Mouse (Mus musculus): Measurements from ENCODE around the gene Ccdc15.

DNA sequence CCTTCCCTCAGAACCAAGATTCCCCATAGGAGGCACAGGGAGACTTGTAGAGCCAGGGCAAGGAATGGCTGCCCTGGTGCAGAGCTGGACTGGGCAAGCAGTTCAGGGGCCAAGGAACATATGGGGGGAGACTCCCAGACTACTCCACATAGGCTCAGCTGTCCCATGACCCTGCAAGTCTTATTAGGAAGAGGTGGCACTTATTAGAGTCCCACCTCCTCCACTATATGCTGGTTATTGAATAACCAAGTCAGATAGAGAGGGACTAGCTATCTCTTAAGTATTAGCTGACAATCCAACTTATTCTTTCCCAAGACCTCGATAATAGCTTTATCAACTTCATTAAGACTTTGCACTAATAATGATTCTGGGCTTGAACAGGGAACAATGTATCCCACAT is 102.4 kb downstream of the Ccdc15 start:
- TF ChIP-seq CHD2 (IDR thresholded peaks at IDR 0.05; ENCODE audit: low read depth, low read length) (no peak), MAFK (IDR thresholded peaks at IDR 0.05; ENCODE audit: insufficient read depth, low read depth, low read length) (no peak), HCFC1 (IDR thresholded peaks at IDR 0.05; ENCODE audit: borderline replicate concordance, insufficient read depth, low read length) (no peak), ZC3H11A (IDR thresholded peaks at IDR 0.05; ENCODE audit: borderline replicate concordance, low read depth, low read length) (no peak)
